Mouse (Mus musculus) forebrain, embryonic 16.5 days (tissue): ENCODE results near the gene Wwox. TPM values are rescaled to one million over a fixed set of nuclear protein-coding genes. Genes with fewer than 3 reads are reported as not detected.

Experiments
- ATAC-seq: fragments of 200-750 bp; cut with Nextera tagmentation; 2 replicates; pipeline ENCODE4 v1.8.0; 2017; ENCODE audit warnings: mild to moderate bottlenecking, moderate library complexity
- H3K27ac ChIP-seq: fragments of 300-500 bp; sonication (generic); 2 replicates; pipeline ENCODE4 v1.5.1; 2014; ENCODE audit warnings: low read length, control low read depth
- H3K27me3 ChIP-seq: fragments of 300-500 bp; sonication (generic); replicated peaks from 2 replicates; pipeline ENCODE4 v1.6.1; 2014; ENCODE audit warnings: low read length; ENCODE audit not compliant: control insufficient read depth, insufficient read depth
- H3K36me3 ChIP-seq: fragments of 300-500 bp; sonication (generic); 2 replicates; pipeline ENCODE4 v1.6.1; 2014; ENCODE audit not compliant: control insufficient read depth, insufficient read depth
- H3K4me1 ChIP-seq: fragments of 300-500 bp; sonication (generic); replicated peaks from 2 replicates; pipeline ENCODE4 v1.6.1; 2014; ENCODE audit warnings: low read length; ENCODE audit not compliant: control insufficient read depth, insufficient read depth
- H3K4me2 ChIP-seq: fragments of 300-500 bp; sonication (generic); 2 replicates; pipeline ENCODE4 v1.6.1; 2014; ENCODE audit warnings: mild to moderate bottlenecking, low read length, control low read depth
- H3K4me3 ChIP-seq: fragments of 300-500 bp; sonication (generic); replicated peaks from 2 replicates; pipeline ENCODE4 v1.5.1; 2014; ENCODE audit warnings: mild to moderate bottlenecking, low read length, control low read depth
- H3K9ac ChIP-seq: fragments of 300-500 bp; sonication (generic); replicated peaks from 2 replicates; pipeline ENCODE4 v1.6.1; 2014; ENCODE audit warnings: low read depth, low read length, control low read depth
- H3K9me3 ChIP-seq: fragments of 300-500 bp; sonication (generic); 2 replicates; pipeline ENCODE4 v1.6.1; 2016; ENCODE audit warnings: low read length; ENCODE audit not compliant: control insufficient read depth
- WGBS: fragments of 180-500 bp; shearing (Covaris S2); extraction: QIAGEN DNeasy Blood & Tissue Kit; methylation state at CpG from one replicate; pipeline ENCODE4 v1.1.7; 2014; 5-methylcytosine and 5-hydroxymethylcytosine counted together
- polyA plus RNA-seq: library from polyadenylated mRNA; unstranded; fragments of >200 nt; fragmentation: Nextera tagmentation; extraction: Ambion mirVana; gene quantifications from 2 replicates; pipeline ENCODE4 v1.2.1, GENCODE M21; 2015

Gene Wwox
- polyA plus RNA-seq, 1 experiment from 2014 or later = 11.4 TPM

GRCm38 (mm10) chr8:114594811-114595210 lies 155.4 kb downstream of the Wwox start:
- H3K4me1 ChIP-seq = peaks cover 37% of the 10 kb centered on the region
- 75% methylated on average over 5 of the region's 5 CpGs for WGBS
- H3K9ac ChIP-seq = no peak overlapping the region
- no peaks in the 10 kb centered on the region for H3K36me3 ChIP-seq
- peaks cover 4% of the 10 kb centered on the region for H3K27me3 ChIP-seq
- no peak for ATAC-seq
- H3K4me3 ChIP-seq = no peak overlapping the region
- no peak overlapping the region for H3K4me2 ChIP-seq
- H3K27ac ChIP-seq = no peak overlapping the region
- H3K9me3 ChIP-seq = no peaks in the 10 kb centered on the region

GRCm38 (mm10) chr8:114599555-114599954 lies 160.1 kb downstream of the Wwox start:
- H3K4me1 ChIP-seq = peaks cover 17% of the 10 kb centered on the region
- no peak overlapping the region for H3K27ac ChIP-seq
- H3K27me3 ChIP-seq = peaks cover 7% of the 10 kb centered on the region
- H3K36me3 ChIP-seq = no peaks in the 10 kb centered on the region
- H3K9ac ChIP-seq = no peak overlapping the region
- no peaks in the 10 kb centered on the region for H3K9me3 ChIP-seq
- no peak overlapping the region for H3K4me3 ChIP-seq
- no peak for ATAC-seq
- WGBS = 47% methylated on average over 10 of the region's 10 CpGs
- no peak overlapping the region for H3K4me2 ChIP-seq

GRCm38 (mm10) chr8:114600196-114600595 lies 160.7 kb downstream of the Wwox start:
- Histone ChIP-seq H3K36me3 (no peaks in the 10 kb centered on the region), H3K4me3 (no peak overlapping the region), H3K27ac (no peak overlapping the region), H3K9ac (no peak overlapping the region), H3K27me3 (peaks cover 7% of the 10 kb centered on the region), H3K4me1 (peaks cover 17% of the 10 kb centered on the region), H3K9me3 (no peaks in the 10 kb centered on the region), H3K4me2 (no peak overlapping the region)
- WGBS = 18% methylated on average over 11 of the region's 11 CpGs
- no peak; the same call in 1 of the 2 replicates for ATAC-seq

GRCm38 (mm10) chr8:114603046-114603445 lies 163.6 kb downstream of the Wwox start:
- Histone ChIP-seq H3K4me1 (peaks cover 17% of the 10 kb centered on the region), H3K9me3 (no peaks in the 10 kb centered on the region), H3K4me3 (no peak overlapping the region), H3K9ac (no peak overlapping the region), H3K4me2 (no peak overlapping the region), H3K27me3 (peaks cover 7% of the 10 kb centered on the region), H3K36me3 (no peaks in the 10 kb centered on the region), H3K27ac (no peak overlapping the region)
- 9% methylated on average over 3 of the region's 4 CpGs for WGBS
- ATAC-seq = no peak

GRCm38 (mm10) chr8:114603561-114603960 lies 164.1 kb downstream of the Wwox start:
- H3K27ac ChIP-seq = no peak overlapping the region

GRCm38 (mm10) chr8:114604315-114604714 lies 164.9 kb downstream of the Wwox start:
- no peaks in the 10 kb centered on the region for H3K9me3 ChIP-seq
- no peak overlapping the region for H3K9ac ChIP-seq
- WGBS = 25% methylated on average over 16 of the region's 16 CpGs
- no peaks in the 10 kb centered on the region for H3K36me3 ChIP-seq
- no peak overlapping the region; the same call in 1 of the 2 replicates for H3K4me2 ChIP-seq
- peaks cover 4% of the 10 kb centered on the region for H3K27me3 ChIP-seq
- no peak overlapping the region for H3K4me3 ChIP-seq
- ATAC-seq = no peak
- peaks cover 17% of the 10 kb centered on the region for H3K4me1 ChIP-seq
- no peak overlapping the region for H3K27ac ChIP-seq

More at GRCm38 (mm10) chr8:114603561-114603960, 164.1 kb downstream of the Wwox start:
- Histone ChIP-seq H3K9me3 (no peaks in the 10 kb centered on the region), H3K27me3 (peaks cover 7% of the 10 kb centered on the region), H3K4me2 (no peak overlapping the region), H3K9ac (no peak overlapping the region), H3K36me3 (no peaks in the 10 kb centered on the region), H3K4me3 (no peak overlapping the region), H3K4me1 (peaks cover 17% of the 10 kb centered on the region)
- ATAC-seq = no peak
- 13% methylated on average over 6 of the region's 6 CpGs for WGBS

- Histone ChIP-seq H3K4me1 (peaks cover 9% of the 10 kb centered on the region), H3K27me3 (peaks cover 2% of the 10 kb centered on the region; the same call in 1 of the 2 replicates), H3K9ac (no peak overlapping the region), H3K27ac (no peak overlapping the region), H3K9me3 (no peaks in the 10 kb centered on the region), H3K4me2 (no peak overlapping the region), H3K36me3 (no peaks in the 10 kb centered on the region), H3K4me3 (no peak overlapping the region)
- no peak for ATAC-seq
- WGBS = 69% methylated on average over 2 of the region's 2 CpGs
These were observed 166.2 kb downstream of the Wwox start for GRCm38 (mm10) chr8:114605651-114606050.

- H3K9me3 ChIP-seq = no peaks in the 10 kb centered on the region
- H3K27me3 ChIP-seq = no peaks in the 10 kb centered on the region
- H3K4me2 ChIP-seq = no peak overlapping the region
- WGBS = 89% methylated on average over 5 of the region's 5 CpGs
- no peak overlapping the region for H3K4me3 ChIP-seq
- H3K4me1 ChIP-seq = peaks cover 1% of the 10 kb centered on the region; the same call in 1 of the 2 replicates
- ATAC-seq = no peak
- no peaks in the 10 kb centered on the region for H3K36me3 ChIP-seq
- H3K9ac ChIP-seq = no peak overlapping the region
- no peak overlapping the region for H3K27ac ChIP-seq
These were observed 169.9 kb downstream of the Wwox start for GRCm38 (mm10) chr8:114609330-114609729.

GRCm38 (mm10) chr8:114611075-114611474 lies 171.6 kb downstream of the Wwox start:
- Histone ChIP-seq H3K36me3 (no peaks in the 10 kb centered on the region), H3K4me3 (no peak overlapping the region), H3K9me3 (no peaks in the 10 kb centered on the region), H3K9ac (no peak overlapping the region), H3K27me3 (no peaks in the 10 kb centered on the region), H3K4me1 (no peaks in the 10 kb centered on the region), H3K4me2 (no peak overlapping the region), H3K27ac (no peak overlapping the region)
- WGBS = 83% methylated on average over 7 of the region's 7 CpGs
- no peak for ATAC-seq

GRCm38 (mm10) chr8:114612091-114612490 lies 172.6 kb downstream of the Wwox start:
- WGBS = 95% methylated on average over 3 of the region's 3 CpGs
- H3K36me3 ChIP-seq = no peaks in the 10 kb centered on the region
- no peak overlapping the region for H3K27ac ChIP-seq
- peaks cover 2% of the 10 kb centered on the region; the same call in 1 of the 2 replicates for H3K9me3 ChIP-seq
- H3K4me1 ChIP-seq = no peaks in the 10 kb centered on the region
- ATAC-seq = no peak
- H3K4me3 ChIP-seq = no peak overlapping the region
- H3K27me3 ChIP-seq = no peaks in the 10 kb centered on the region
- no peak overlapping the region for H3K9ac ChIP-seq
- H3K4me2 ChIP-seq = no peak overlapping the region
